27 mouse cellular contexts compared by ENCODE assay signal in genomic region chr15:7692096-7692495, GRCm38 (mm10).
DNase-seq lines count a peak whose midpoint lies in the region; ATAC-seq lines count a peak whose summit lies in the region.
"Had no signal": no experiment of that assay in that cellular context is flagged by ENCODE, and none has a peak within 500 bp of the region (broad histone marks: within the 10 kb centered on the region; RNA-seq: fewer than 3 reads in every experiment).

No protein-coding gene starts in this region.

- H3K9me3 ChIP-seq in heart, embryonic 11.5 days (replicated peaks; ENCODE audit: control insufficient read depth, low read length): no peaks in the 10 kb centered on the region
- H3K9me3 ChIP-seq in heart, embryonic 10.5 days: no peaks in the 10 kb centered on the region
- H3K9me3 ChIP-seq: embryonic facial prominence, embryonic 13.5 days; embryonic facial prominence, embryonic 15.5 days; forebrain, embryonic 10.5 days; forebrain, embryonic 12.5 days had no signal

- no peaks in the 10 kb centered on the region for H3K36me3 ChIP-seq in heart, embryonic 11.5 days (ENCODE audit: control insufficient read depth, insufficient read depth, low read length)
- no peaks in the 10 kb centered on the region for H3K36me3 ChIP-seq in heart, embryonic 10.5 days
- H3K36me3 ChIP-seq: embryonic facial prominence, embryonic 13.5 days; embryonic facial prominence, embryonic 15.5 days; forebrain, embryonic 10.5 days; forebrain, embryonic 12.5 days had no signal

- H3K4me3 ChIP-seq in heart, embryonic 11.5 days (ENCODE audit: low read depth, low read length): no peak overlapping the region
- no peak overlapping the region for H3K4me3 ChIP-seq in heart, embryonic 10.5 days
- H3K4me3 ChIP-seq: embryonic facial prominence, embryonic 13.5 days; embryonic facial prominence, embryonic 15.5 days; erythroblast, embryonic 14.5 days; forebrain, embryonic 10.5 days; forebrain, embryonic 12.5 days had no signal

- no peak overlapping the region for H3K9ac ChIP-seq in heart, embryonic 11.5 days (ENCODE audit: low read depth, low read length)
- H3K9ac ChIP-seq: embryonic facial prominence, embryonic 13.5 days; embryonic facial prominence, embryonic 15.5 days; forebrain, embryonic 12.5 days had no signal

- H3K27me3 ChIP-seq in heart, embryonic 11.5 days (ENCODE audit: control insufficient read depth, insufficient read depth, low read length): no peaks in the 10 kb centered on the region
- H3K27me3 ChIP-seq in heart, embryonic 10.5 days (ENCODE audit: insufficient read depth, poor library complexity, severe bottlenecking): no peaks in the 10 kb centered on the region
- H3K27me3 ChIP-seq: embryonic facial prominence, embryonic 15.5 days; forebrain, embryonic 12.5 days; Patski had no signal

- no peak overlapping the region for H3K4me2 ChIP-seq in heart, embryonic 11.5 days
- H3K4me2 ChIP-seq: embryonic facial prominence, embryonic 13.5 days; embryonic facial prominence, embryonic 15.5 days; forebrain, embryonic 12.5 days had no signal

- no peak overlapping the region for H3K27ac ChIP-seq in heart, embryonic 11.5 days (ENCODE audit: low read depth, low read length)
- H3K27ac ChIP-seq in heart, embryonic 10.5 days: no peak overlapping the region
- H3K27ac ChIP-seq: embryonic facial prominence, embryonic 13.5 days; embryonic facial prominence, embryonic 15.5 days; forebrain, embryonic 10.5 days; forebrain, embryonic 12.5 days had no signal

- no peak for ATAC-seq in heart, embryonic 11.5 days (replicated peaks; ENCODE audit: insufficient number of reproducible peaks, low FRiP score, low TSS enrichment)
- ATAC-seq: activated CD4-positive, CD25-positive, alpha-beta regulatory T cell, adult 4 months; forebrain, embryonic 14.5 days; forebrain, embryonic 16.5 days; Patski had no signal

- H3K4me1 ChIP-seq in heart, embryonic 11.5 days (ENCODE audit: control insufficient read depth, insufficient read depth, low read length): no peaks in the 10 kb centered on the region
- H3K4me1 ChIP-seq in heart, embryonic 10.5 days: no peaks in the 10 kb centered on the region
- H3K4me1 ChIP-seq: embryonic facial prominence, embryonic 13.5 days; embryonic facial prominence, embryonic 15.5 days; forebrain, embryonic 10.5 days; forebrain, embryonic 12.5 days had no signal

- intact Hi-C loops in heart, postnatal 10 days (cut with DNase I): no loop called here
- intact Hi-C loops in heart, postnatal 36 days (cut with DNase I): loop anchor here (10.0 kb wide), 1 partner anchor 93 kb away; no protein-coding TSS in a partner anchor

- peak; percentile 14 to 37 for DNase-seq in heart, adult 18-20 months
- peak; percentile 15 for DNase-seq in heart, adult 8-10 months (ENCODE audit: low spot score)
- DNase-seq in heart, postnatal 4 days: no peak
- DNase-seq in heart, postnatal 10 days: peak; percentile 11 to 12
- no peak for DNase-seq in heart, embryonic 10.5 days (ENCODE audit: low spot score)
- DNase-seq in heart, postnatal 36 days: peak; percentile 4 to 5
- no peak for DNase-seq in Muller cell, postnatal 12 days (ENCODE audit: inconsistent ontology term)
- DNase-seq: adrenal gland, adult 8-10 months; adrenal gland, postnatal 14 days; adrenal gland, postnatal 36 days; cerebellum, adult 11 months; cerebellum, adult 18-20 months; cerebellum, adult 8-10 months; cerebellum, adult 9-11 months; cerebellum, postnatal 14 days; cerebellum, postnatal 36 days; embryo, embryonic 11 days had no signal

- WGBS in heart, embryonic 11.5 days (ENCODE audit: insufficient replicate concordance): 62% methylated on average over 3 of the region's 3 CpGs
- 74% methylated on average over 3 of the region's 3 CpGs for WGBS in heart, embryonic 10.5 days

Comparison
In these comparisons a context has a peak if more than half of its experiments do, and no peak if none do; other contexts are left out.
1. DNase-seq: peak in heart, adult 18-20 months (2 of 2), heart, adult 8-10 months (single experiment), heart, postnatal 10 days (2 of 2) and heart, postnatal 36 days (2 of 2); none in heart, postnatal 4 days (single experiment), heart, embryonic 10.5 days (single experiment) and Muller cell, postnatal 12 days (single experiment).